Mouse (Mus musculus) intestine, postnatal 0 days (tissue): ENCODE measurements at regions not wholly inside any gene's neighbourhood (a gene's known extent, or its start where the extent isn't known, plus 50 kb on each side); places are given as distances from the start of the nearest gene placed in this dataset.

ENCODE experiments used
- ATAC-seq: fragments of 200-750 bp; cut with Nextera tagmentation; 2 replicates; pipeline ENCODE4 v1.8.0; 2017; ENCODE audit warnings: mild to moderate bottlenecking, moderate TSS enrichment, moderate library complexity
- H3K27ac ChIP-seq: fragments of 300-500 bp; sonication (generic); 2 replicates; pipeline ENCODE4 v1.5.1; 2014; ENCODE audit warnings: mild to moderate bottlenecking, low read depth, low read length, moderate library complexity
- H3K27me3 ChIP-seq: fragments of 300-500 bp; sonication (generic); replicated peaks from 2 replicates; pipeline ENCODE4 v1.6.1; 2014; ENCODE audit warnings: low read length, mixed read lengths; ENCODE audit not compliant: control insufficient read depth, insufficient read depth
- H3K36me3 ChIP-seq: fragments of 300-500 bp; sonication (generic); 2 replicates; pipeline ENCODE4 v1.6.1; 2014; ENCODE audit warnings: mild to moderate bottlenecking, moderate library complexity; ENCODE audit not compliant: control insufficient read depth, insufficient read depth
- H3K4me1 ChIP-seq: fragments of 300-500 bp; sonication (generic); replicated peaks from 2 replicates; pipeline ENCODE4 v1.6.1; 2014; ENCODE audit warnings: antibody characterized with exemption, low read length, mixed read lengths; ENCODE audit not compliant: control insufficient read depth, insufficient read depth
- H3K4me2 ChIP-seq: fragments of 300-500 bp; sonication (generic); replicated peaks from 2 replicates; pipeline ENCODE4 v1.6.1; 2014; ENCODE audit warnings: low read depth, mild to moderate bottlenecking, moderate library complexity
- H3K4me3 ChIP-seq: fragments of 300-500 bp; sonication (generic); 2 replicates; pipeline ENCODE4 v1.5.1; 2014; ENCODE audit warnings: low read depth, low read length
- H3K9ac ChIP-seq: fragments of 300-500 bp; sonication (generic); 2 replicates; pipeline ENCODE4 v1.6.1; 2014; ENCODE audit warnings: mild to moderate bottlenecking, low read depth, low read length
- H3K9me3 ChIP-seq: fragments of 300-500 bp; sonication (generic); 2 replicates; pipeline ENCODE4 v1.6.1; 2016; ENCODE audit warnings: mixed run types; ENCODE audit not compliant: control insufficient read depth
- CTCF ChIP-seq: sonication (generic); IDR thresholded peaks from 2 replicates; pipeline ENCODE4 v1.5.1; 2016; ENCODE audit warnings: low read depth, mild to moderate bottlenecking, control low read depth, antibody characterized with exemption, moderate library complexity
- WGBS: fragments of 180-500 bp; shearing (Covaris S2); extraction: QIAGEN DNeasy Blood & Tissue Kit; methylation state at CpG from one replicate; pipeline ENCODE4 v1.1.7; 2014; 5-methylcytosine and 5-hydroxymethylcytosine counted together

- no peaks in the 10 kb centered on the region for H3K9me3 ChIP-seq
- H3K36me3 ChIP-seq = no peaks in the 10 kb centered on the region
- H3K4me3 ChIP-seq = no peak overlapping the region
- no peak overlapping the region for H3K27ac ChIP-seq
- no peak overlapping the region for H3K9ac ChIP-seq
- no peaks in the 10 kb centered on the region for H3K27me3 ChIP-seq
- ATAC-seq = no peak
- H3K4me1 ChIP-seq = no peaks in the 10 kb centered on the region
- no peak overlapping the region for H3K4me2 ChIP-seq
- WGBS = 62% methylated on average over 2 of the region's 2 CpGs
- no peak for TF ChIP-seq CTCF
Measured at GRCm38 (mm10) chr12:44045806-44046205, 164.3 kb downstream of the Dnajb9 start.

GRCm38 (mm10) chr12:44044388-44045105, 165.6 kb downstream of the Dnajb9 start:
- Histone ChIP-seq H3K27me3 (no peaks in the 10 kb centered on the region), H3K4me2 (no peak overlapping the region), H3K27ac (no peak overlapping the region), H3K9ac (no peak overlapping the region), H3K9me3 (no peaks in the 10 kb centered on the region), H3K4me3 (no peak overlapping the region), H3K4me1 (no peaks in the 10 kb centered on the region), H3K36me3 (no peaks in the 10 kb centered on the region)
- WGBS = 77% methylated on average over 14 of the region's 14 CpGs
- no peak for ATAC-seq
- TF ChIP-seq CTCF = no peak

GRCm38 (mm10) chr12:44006795-44007194, 203.3 kb downstream of the Dnajb9 start:
- no peaks in the 10 kb centered on the region for H3K36me3 ChIP-seq
- no peak overlapping the region for H3K27ac ChIP-seq
- no peak overlapping the region for H3K4me2 ChIP-seq
- H3K4me3 ChIP-seq = no peak overlapping the region
- ATAC-seq = no peak
- no peaks in the 10 kb centered on the region for H3K4me1 ChIP-seq
- no peak overlapping the region for H3K9ac ChIP-seq
- TF ChIP-seq CTCF = no peak
- H3K9me3 ChIP-seq = no peaks in the 10 kb centered on the region
- H3K27me3 ChIP-seq = no peaks in the 10 kb centered on the region
- WGBS = 64% methylated on average over 2 of the region's 2 CpGs

GRCm38 (mm10) chr12:43983548-43983947, 226.6 kb downstream of the Dnajb9 start:
- Histone ChIP-seq H3K4me2 (no peak overlapping the region), H3K4me1 (no peaks in the 10 kb centered on the region), H3K9ac (no peak overlapping the region), H3K4me3 (no peak overlapping the region), H3K27ac (no peak overlapping the region), H3K9me3 (no peaks in the 10 kb centered on the region), H3K27me3 (no peaks in the 10 kb centered on the region), H3K36me3 (no peaks in the 10 kb centered on the region)
- WGBS = 81% methylated on average over 1 of the region's 1 CpGs
- ATAC-seq = no peak
- TF ChIP-seq CTCF = no peak

GRCm38 (mm10) chr12:43963973-43964372, 246.2 kb downstream of the Dnajb9 start:
- 57% methylated on average over 1 of the region's 1 CpGs for WGBS
- H3K4me3 ChIP-seq = no peak overlapping the region
- no peak for ATAC-seq
- no peaks in the 10 kb centered on the region for H3K27me3 ChIP-seq
- H3K9ac ChIP-seq = no peak overlapping the region
- no peaks in the 10 kb centered on the region for H3K36me3 ChIP-seq
- H3K4me1 ChIP-seq = no peaks in the 10 kb centered on the region
- H3K9me3 ChIP-seq = no peaks in the 10 kb centered on the region
- H3K4me2 ChIP-seq = no peak overlapping the region
- no peak for TF ChIP-seq CTCF
- H3K27ac ChIP-seq = no peak overlapping the region

- WGBS = 76% methylated on average over 6 of the region's 6 CpGs
- ATAC-seq = no peak
- TF ChIP-seq CTCF = no peak
- Histone ChIP-seq H3K27me3 (no peaks in the 10 kb centered on the region), H3K4me2 (no peak overlapping the region), H3K4me3 (no peak overlapping the region), H3K9ac (no peak overlapping the region), H3K36me3 (no peaks in the 10 kb centered on the region), H3K27ac (no peak overlapping the region), H3K4me1 (no peaks in the 10 kb centered on the region), H3K9me3 (no peaks in the 10 kb centered on the region)
Measured at GRCm38 (mm10) chr12:43962551-43963120, 247.5 kb downstream of the Dnajb9 start.
